Mouse (Mus musculus) heart, postnatal 0 days (tissue): ENCODE measurements around the gene Gm10382.

Experiments
- CTCF ChIP-seq: IDR thresholded peaks from 2 replicates; pipeline ENCODE4 v1.5.1; 2016; ENCODE audit warnings: antibody characterized with exemption, control low read depth, low read depth
- EP300 ChIP-seq: IDR thresholded peaks from 2 replicates; pipeline ENCODE4 v1.6.1; 2016; ENCODE audit warnings: antibody characterized with exemption, low read depth

DNA sequence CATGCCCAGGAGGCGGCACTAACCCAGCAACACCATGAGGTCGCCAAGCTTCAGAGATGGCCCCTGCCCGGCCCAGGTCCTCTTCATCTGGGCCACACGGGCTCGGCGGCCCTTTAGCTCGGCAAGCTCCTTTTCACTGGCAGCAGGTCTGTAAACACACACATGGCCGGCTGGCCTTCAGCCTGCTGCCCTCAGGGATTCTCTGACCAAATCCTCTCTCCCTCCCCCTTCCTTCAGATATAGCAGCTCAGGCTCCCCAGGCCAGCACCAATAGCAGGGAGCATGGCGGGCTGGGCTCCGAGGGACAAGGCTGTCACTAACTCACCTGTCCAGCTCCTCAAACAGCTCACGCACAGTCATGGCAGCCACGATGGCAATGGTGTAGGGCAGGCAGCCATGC lies 29.5 kb downstream of the Gm10382 start:
- TF ChIP-seq CTCF = no peak
- no peak for TF ChIP-seq EP300
